Mouse (Mus musculus) kidney, adult 2 months (tissue): Measurements from ENCODE around the gene Naxd.

Experiments
- CTCF ChIP-seq: fragments of 200-500 bp; conservative IDR thresholded peaks from 2 replicates; pipeline ENCODE4 v1.5.1; 2011; ENCODE audit warnings: low read depth, mild to moderate bottlenecking, control low read depth, low read length, moderate library complexity, mixed read lengths; ENCODE audit not compliant: insufficient read depth, insufficient read length
- POLR2A ChIP-seq: fragments of 200-500 bp; IDR thresholded peaks from one replicate; pipeline ENCODE4 v1.6.1; 2011; ENCODE audit warnings: low read depth, low read length, control low read depth

DNA sequence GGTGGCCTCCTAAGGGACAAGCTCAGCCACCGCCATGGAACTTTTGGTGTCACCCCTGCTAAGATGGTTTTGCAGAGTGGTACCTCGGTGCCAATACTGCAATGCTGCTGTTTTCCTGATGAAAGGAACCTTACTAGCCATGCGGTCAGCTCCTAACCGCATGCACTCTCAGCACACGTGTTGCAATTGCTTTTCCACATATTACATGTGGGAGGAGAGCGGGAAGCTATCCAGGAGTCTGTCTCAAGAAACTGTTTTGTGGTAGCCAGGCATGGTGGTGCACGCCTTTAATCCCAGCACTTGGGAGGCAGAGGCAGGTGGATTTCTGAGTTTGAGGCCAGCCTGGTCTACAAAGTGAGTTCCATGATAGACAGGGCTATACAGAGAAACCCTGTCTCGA, 42.9 kb downstream of the Naxd start:
- TF ChIP-seq POLR2A = no peak
- no peak for TF ChIP-seq CTCF
